Mouse (Mus musculus) heart, adult 2 months (tissue): ENCODE data around the gene Rft1.

Experiments
- CTCF ChIP-seq: fragments of 200-600 bp; IDR thresholded peaks from 2 replicates; pipeline ENCODE4 v1.8.1; 2022; ENCODE audit warnings: antibody characterized with exemption, mild to moderate bottlenecking, moderate library complexity
- POLR2A ChIP-seq: fragments of 200-500 bp; IDR thresholded peaks from 2 replicates; pipeline ENCODE4 v1.6.1; 2011; ENCODE audit warnings: mild to moderate bottlenecking, low read depth, low read length, control low read depth; ENCODE audit not compliant: insufficient read depth

GRCm38 (mm10) chr14:30695609-30696008, 41.4 kb downstream of the Rft1 start:
- TF ChIP-seq CTCF, result peak; percentile 57
- TF ChIP-seq POLR2A, result no peak
